Mouse (Mus musculus): ENCODE measurements around the gene S100a5. TPM values are rescaled to one million over a fixed set of nuclear protein-coding genes. Genes with fewer than 3 reads are reported as not detected.

Gene S100a5
- polyA plus RNA-seq, 1 experiment = 0.19 TPM

GRCm38 (mm10) chr3:90627807-90628206 lies 19.5 kb downstream of the S100a5 start:
- Histone ChIP-seq H3K4me2 (ENCODE audit: low read depth) (no peak overlapping the region), H3K4me3 (no peak overlapping the region), H3K27me3 (ENCODE audit: control insufficient read depth, insufficient read depth, insufficient read length) (no peaks in the 10 kb centered on the region), H3K36me3 (ENCODE audit: control insufficient read depth, insufficient read depth) (no peaks in the 10 kb centered on the region), H3ac (ENCODE audit: control insufficient read depth, insufficient read length) (no peak overlapping the region), H3K79me2 (ENCODE audit: control insufficient read depth, insufficient read depth) (no peaks in the 10 kb centered on the region)
- TF ChIP-seq MYOG (IDR thresholded peaks at IDR 0.05; ENCODE audit: control insufficient read depth in 1 of 3, insufficient read depth in 1 of 3, insufficient read length in 2 of 3, low read depth in 2 of 3) (no peak), E2F4 (IDR thresholded peaks at IDR 0.05; ENCODE audit: insufficient read depth) (no peak), TCF12 (IDR thresholded peaks at IDR 0.05; ENCODE audit: insufficient read depth, poor library complexity, severe bottlenecking) (no peak)

GRCm38 (mm10) chr3:90629298-90629697 lies 21.0 kb downstream of the S100a5 start:
- Histone ChIP-seq H3ac (ENCODE audit: control insufficient read depth, insufficient read length) (no peak overlapping the region), H3K36me3 (ENCODE audit: control insufficient read depth, insufficient read depth) (no peaks in the 10 kb centered on the region), H3K4me2 (ENCODE audit: low read depth) (no peak overlapping the region), H3K79me2 (ENCODE audit: control insufficient read depth, insufficient read depth) (no peaks in the 10 kb centered on the region), H3K27me3 (ENCODE audit: control insufficient read depth, insufficient read depth, insufficient read length) (no peaks in the 10 kb centered on the region), H3K4me3 (no peak overlapping the region)
- TF ChIP-seq MAX (IDR thresholded peaks at IDR 0.05; ENCODE audit: low read depth) (no peak), REST (IDR thresholded peaks at IDR 0.05; ENCODE audit: insufficient read depth, insufficient read length) (no peak), SRF (IDR thresholded peaks at IDR 0.05; ENCODE audit: control insufficient read depth, insufficient read length, low read depth) (no peak), CEBPB (IDR thresholded peaks at IDR 0.05; ENCODE audit: insufficient read depth, poor library complexity, severe bottlenecking) (no peak), MYOG (IDR thresholded peaks at IDR 0.05; ENCODE audit: control insufficient read depth in 1 of 3, insufficient read depth in 1 of 3, insufficient read length in 2 of 3, low read depth in 2 of 3) (no peak), USF1 (IDR thresholded peaks at IDR 0.05; ENCODE audit: low read depth) (no peak), POLR2A (IDR thresholded peaks at IDR 0.05; ENCODE audit: insufficient read length, low read depth) (no peak), E2F4 (IDR thresholded peaks at IDR 0.05; ENCODE audit: insufficient read depth) (no peak), POLR2AphosphoS2 (IDR thresholded peaks at IDR 0.05; ENCODE audit: insufficient read length, low read depth) (no peak), MYOD1 (IDR thresholded peaks at IDR 0.05; ENCODE audit: control insufficient read depth in 1 of 3, insufficient read length in 2 of 3, low read depth in 2 of 3) (no peak), TCF12 (IDR thresholded peaks at IDR 0.05; ENCODE audit: insufficient read depth, poor library complexity, severe bottlenecking) (no peak), TCF3 (IDR thresholded peaks at IDR 0.05; ENCODE audit: insufficient read length, low read depth) (no peak)

GRCm38 (mm10) chr3:90631984-90632383 lies 23.7 kb downstream of the S100a5 start:
- Histone ChIP-seq H3ac (ENCODE audit: control insufficient read depth, insufficient read length) (no peak overlapping the region), H3K36me3 (ENCODE audit: control insufficient read depth, insufficient read depth) (no peaks in the 10 kb centered on the region), H3K79me2 (ENCODE audit: control insufficient read depth, insufficient read depth) (no peaks in the 10 kb centered on the region), H3K4me3 (no peak overlapping the region), H3K27me3 (ENCODE audit: control insufficient read depth, insufficient read depth, insufficient read length) (no peaks in the 10 kb centered on the region), H3K4me2 (ENCODE audit: low read depth) (no peak overlapping the region)
- no peak for TF ChIP-seq E2F4 (IDR thresholded peaks at IDR 0.05; ENCODE audit: insufficient read depth)
- TF ChIP-seq MYOD1 (IDR thresholded peaks at IDR 0.05; ENCODE audit: control insufficient read depth in 1 of 3, insufficient read length in 2 of 3, low read depth in 2 of 3) = no peak
- TF ChIP-seq MAX (IDR thresholded peaks at IDR 0.05; ENCODE audit: low read depth) = no peak
- TF ChIP-seq REST (IDR thresholded peaks at IDR 0.05; ENCODE audit: insufficient read depth, insufficient read length) = no peak
- TF ChIP-seq MYOG (IDR thresholded peaks at IDR 0.05; ENCODE audit: control insufficient read depth in 1 of 3, insufficient read depth in 1 of 3, insufficient read length in 2 of 3, low read depth in 2 of 3) = no peak
- TF ChIP-seq POLR2AphosphoS2 (IDR thresholded peaks at IDR 0.05; ENCODE audit: insufficient read length, low read depth) = no peak
- no peak for TF ChIP-seq CEBPB (IDR thresholded peaks at IDR 0.05; ENCODE audit: insufficient read depth, poor library complexity, severe bottlenecking)
- TF ChIP-seq TCF12 (IDR thresholded peaks at IDR 0.05; ENCODE audit: insufficient read depth, poor library complexity, severe bottlenecking) = no peak

- H3K36me3 ChIP-seq (ENCODE audit: control insufficient read depth, insufficient read depth) = no peaks in the 10 kb centered on the region
- no peak overlapping the region for H3ac ChIP-seq (ENCODE audit: control insufficient read depth, insufficient read length)
- H3K4me3 ChIP-seq = no peak overlapping the region
- H3K4me2 ChIP-seq (ENCODE audit: low read depth) = no peak overlapping the region
- H3K79me2 ChIP-seq (ENCODE audit: control insufficient read depth, insufficient read depth) = no peaks in the 10 kb centered on the region
- TF ChIP-seq POLR2A (IDR thresholded peaks at IDR 0.05; ENCODE audit: insufficient read length, low read depth) (no peak), MYOD1 (IDR thresholded peaks at IDR 0.05; ENCODE audit: control insufficient read depth in 1 of 3, insufficient read length in 2 of 3, low read depth in 2 of 3) (no peak), CEBPB (IDR thresholded peaks at IDR 0.05; ENCODE audit: insufficient read depth, poor library complexity, severe bottlenecking) (no peak), MYOG (IDR thresholded peaks at IDR 0.05; ENCODE audit: control insufficient read depth in 1 of 3, insufficient read depth in 1 of 3, insufficient read length in 2 of 3, low read depth in 2 of 3) (no peak), MAX (IDR thresholded peaks at IDR 0.05; ENCODE audit: low read depth) (no peak), SRF (IDR thresholded peaks at IDR 0.05; ENCODE audit: control insufficient read depth, insufficient read length, low read depth) (no peak), USF1 (IDR thresholded peaks at IDR 0.05; ENCODE audit: low read depth) (no peak), TCF3 (IDR thresholded peaks at IDR 0.05; ENCODE audit: insufficient read length, low read depth) (no peak)
- no peaks in the 10 kb centered on the region for H3K27me3 ChIP-seq (ENCODE audit: control insufficient read depth, insufficient read depth, insufficient read length)
These were observed 30.4 kb downstream of the S100a5 start for GRCm38 (mm10) chr3:90638511-90639275.

DNA sequence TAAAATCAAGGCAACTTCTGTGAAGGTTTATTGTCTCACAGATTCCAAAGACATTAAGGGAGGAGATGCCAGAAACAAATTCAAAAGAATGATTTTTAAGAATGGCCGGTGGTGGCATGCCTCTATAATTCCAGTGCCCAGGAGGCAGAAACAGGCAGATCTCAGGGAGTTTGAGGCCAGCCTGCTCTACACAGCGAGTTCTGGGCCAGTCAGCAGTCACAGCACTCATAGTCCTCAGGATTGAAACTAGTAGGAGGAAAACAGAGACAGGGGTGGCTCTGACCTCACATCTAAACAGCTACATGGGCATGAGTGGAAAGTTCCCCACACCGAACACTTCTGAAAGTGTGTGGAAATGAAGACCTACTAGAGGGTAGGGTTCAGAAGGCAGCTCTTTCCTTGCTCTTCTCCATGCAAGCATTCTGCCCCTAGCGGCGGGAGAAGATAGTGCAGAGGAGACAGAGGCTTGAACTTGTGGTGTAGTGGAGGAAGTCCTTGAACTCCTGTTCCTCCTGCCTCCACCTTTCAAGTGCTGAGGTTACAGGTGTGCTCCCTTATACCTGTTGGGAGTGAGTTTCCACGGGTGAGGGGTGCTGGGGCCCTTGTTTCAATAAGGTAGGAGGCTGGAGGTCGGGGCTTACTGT lies 31.3 kb downstream of the S100a5 start:
- no peaks in the 10 kb centered on the region for H3K79me2 ChIP-seq (ENCODE audit: control insufficient read depth, insufficient read depth)
- H3ac ChIP-seq (ENCODE audit: control insufficient read depth, insufficient read length) = no peak overlapping the region
- no peak overlapping the region for H3K4me2 ChIP-seq (ENCODE audit: low read depth)
- no peaks in the 10 kb centered on the region for H3K27me3 ChIP-seq (ENCODE audit: control insufficient read depth, insufficient read depth, insufficient read length)
- no peak for TF ChIP-seq USF1 (IDR thresholded peaks at IDR 0.05; ENCODE audit: low read depth)
- no peak for TF ChIP-seq POLR2A (IDR thresholded peaks at IDR 0.05; ENCODE audit: insufficient read length, low read depth)
- TF ChIP-seq MYOD1 (IDR thresholded peaks at IDR 0.05; ENCODE audit: control insufficient read depth in 1 of 3, insufficient read length in 2 of 3, low read depth in 2 of 3) = no peak
- TF ChIP-seq MYOG (IDR thresholded peaks at IDR 0.05; ENCODE audit: control insufficient read depth in 1 of 3, insufficient read depth in 1 of 3, insufficient read length in 2 of 3, low read depth in 2 of 3) = no peak
- TF ChIP-seq SRF (IDR thresholded peaks at IDR 0.05; ENCODE audit: control insufficient read depth, insufficient read length, low read depth) = no peak
- no peak for TF ChIP-seq MAX (IDR thresholded peaks at IDR 0.05; ENCODE audit: low read depth)
- TF ChIP-seq E2F4 (IDR thresholded peaks at IDR 0.05; ENCODE audit: insufficient read depth) = no peak
- no peak for TF ChIP-seq POLR2AphosphoS2 (IDR thresholded peaks at IDR 0.05; ENCODE audit: insufficient read length, low read depth)
- no peak for TF ChIP-seq REST (IDR thresholded peaks at IDR 0.05; ENCODE audit: insufficient read depth, insufficient read length)
- no peak for TF ChIP-seq CEBPB (IDR thresholded peaks at IDR 0.05; ENCODE audit: insufficient read depth, poor library complexity, severe bottlenecking)
- TF ChIP-seq TCF3 (IDR thresholded peaks at IDR 0.05; ENCODE audit: insufficient read length, low read depth) = no peak
- no peak for TF ChIP-seq TCF12 (IDR thresholded peaks at IDR 0.05; ENCODE audit: insufficient read depth, poor library complexity, severe bottlenecking)
- no peaks in the 10 kb centered on the region for H3K36me3 ChIP-seq (ENCODE audit: control insufficient read depth, insufficient read depth)
- H3K4me3 ChIP-seq = no peak overlapping the region

Measured in myocyte (in vitro differentiated cells).